Mouse (Mus musculus) kidney, embryonic 14.5 days (tissue): ENCODE measurements around the gene Nav2. TPM values are rescaled to one million over a fixed set of nuclear protein-coding genes. Genes with fewer than 3 reads are reported as not detected.
A peak's percentile ranks its signal among the peaks of the same experiment; 100 is the strongest.

ENCODE experiments used
- ATAC-seq: fragments of 200-750 bp; cut with Nextera tagmentation; 2 replicates; pipeline ENCODE4 v1.8.0; 2017; ENCODE audit warnings: moderate number of reproducible peaks, mild to moderate bottlenecking, moderate TSS enrichment, moderate library complexity; ENCODE audit not compliant: low FRiP score, low TSS enrichment
- H3K27ac ChIP-seq: fragments of 300-500 bp; sonication (generic); 2 replicates; pipeline ENCODE4 v1.5.1; 2014; ENCODE audit warnings: low read depth, mild to moderate bottlenecking, low read length, moderate library complexity, mixed read lengths
- H3K27me3 ChIP-seq: fragments of 300-500 bp; sonication (generic); 2 replicates; pipeline ENCODE4 v1.6.1; 2014; ENCODE audit warnings: mild to moderate bottlenecking, low read length; ENCODE audit not compliant: control insufficient read depth, insufficient read depth
- H3K36me3 ChIP-seq: fragments of 300-500 bp; sonication (generic); 2 replicates; pipeline ENCODE4 v1.6.1; 2014; ENCODE audit warnings: low read length, mixed read lengths; ENCODE audit not compliant: control insufficient read depth, insufficient read depth
- H3K4me1 ChIP-seq: fragments of 300-500 bp; sonication (generic); 2 replicates; pipeline ENCODE4 v1.6.1; 2014; ENCODE audit warnings: low read length, mixed read lengths; ENCODE audit not compliant: control insufficient read depth, insufficient read depth
- H3K4me2 ChIP-seq: fragments of 300-500 bp; sonication (generic); replicated peaks from 2 replicates; pipeline ENCODE4 v1.6.1; 2014; ENCODE audit warnings: low read depth, mild to moderate bottlenecking, low read length
- H3K4me3 ChIP-seq: fragments of 300-500 bp; sonication (generic); 2 replicates; pipeline ENCODE4 v1.5.1; 2014; ENCODE audit warnings: mild to moderate bottlenecking, low read length
- H3K9ac ChIP-seq: fragments of 300-500 bp; sonication (generic); 2 replicates; pipeline ENCODE4 v1.6.1; 2014; ENCODE audit warnings: low read depth, mild to moderate bottlenecking, low read length, moderate library complexity
- H3K9me3 ChIP-seq: fragments of 300-500 bp; sonication (generic); 2 replicates; pipeline ENCODE4 v1.6.1; 2016; ENCODE audit warnings: low read length; ENCODE audit not compliant: control insufficient read depth
- WGBS: fragments of 180-500 bp; shearing (Covaris S2); extraction: QIAGEN DNeasy Blood & Tissue Kit; methylation state at CpG from one replicate; pipeline ENCODE4 v1.1.7; 2014; 5-methylcytosine and 5-hydroxymethylcytosine counted together
- polyA plus RNA-seq: library from polyadenylated mRNA; unstranded; fragments of >200 nt; fragmentation: Nextera tagmentation; extraction: Ambion mirVana; gene quantifications from 2 replicates; pipeline ENCODE4 v1.2.1, GENCODE M21; 2014

Nav2 gene
- polyA plus RNA-seq, 1 experiment from 2014 or later, result 49.2 TPM

GRCm38 (mm10) chr7:49544775-49545705 lies 636.5 kb downstream of the Nav2 start:
- Histone ChIP-seq H3K4me1 (peaks cover 18% of the 10 kb centered on the region), H3K4me2 (no peak overlapping the region), H3K9ac (peak overlapping the region; percentile 28), H3K27me3 (no peaks in the 10 kb centered on the region), H3K4me3 (no peak overlapping the region), H3K9me3 (no peaks in the 10 kb centered on the region), H3K27ac (peak overlapping the region; percentile 42; the same call in 1 of the 2 replicates), H3K36me3 (peaks cover 40% of the 10 kb centered on the region)
- 41% methylated on average over 11 of the region's 11 CpGs for WGBS
- ATAC-seq, result peak; percentile 37; the same call in 1 of the 2 replicates

GRCm38 (mm10) chr7:49545706-49546097 lies 637.2 kb downstream of the Nav2 start:
- H3K36me3 ChIP-seq, result peaks cover 42% of the 10 kb centered on the region
- H3K4me1 ChIP-seq, result peaks cover 19% of the 10 kb centered on the region
- no peak overlapping the region for H3K27ac ChIP-seq
- H3K4me2 ChIP-seq, result no peak overlapping the region
- no peak overlapping the region for H3K9ac ChIP-seq
- H3K4me3 ChIP-seq, result no peak overlapping the region
- no peaks in the 10 kb centered on the region for H3K9me3 ChIP-seq
- no peaks in the 10 kb centered on the region for H3K27me3 ChIP-seq
- no peak for ATAC-seq
- WGBS, result 64% methylated on average over 15 of the region's 15 CpGs

GRCm38 (mm10) chr7:49548397-49548796 lies 639.9 kb downstream of the Nav2 start:
- Histone ChIP-seq H3K4me1 (peaks cover 33% of the 10 kb centered on the region), H3K9me3 (no peaks in the 10 kb centered on the region), H3K9ac (no peak overlapping the region), H3K4me3 (no peak overlapping the region), H3K27ac (no peak overlapping the region), H3K36me3 (peaks cover 60% of the 10 kb centered on the region), H3K4me2 (no peak overlapping the region), H3K27me3 (no peaks in the 10 kb centered on the region)
- WGBS, result 89% methylated on average over 11 of the region's 11 CpGs
- ATAC-seq, result no peak

- Histone ChIP-seq H3K36me3 (peaks cover 68% of the 10 kb centered on the region), H3K27me3 (no peaks in the 10 kb centered on the region), H3K27ac (peak overlapping the region; percentile 42; the same call in 1 of the 2 replicates), H3K9me3 (no peaks in the 10 kb centered on the region), H3K4me3 (no peak overlapping the region), H3K4me2 (no peak overlapping the region), H3K4me1 (peaks cover 24% of the 10 kb centered on the region), H3K9ac (no peak overlapping the region)
- WGBS, result 20% methylated on average over 11 of the region's 11 CpGs
- ATAC-seq, result peak; percentile 72
Observed at GRCm38 (mm10) chr7:49553236-49553981, 644.9 kb downstream of the Nav2 start.

- Histone ChIP-seq H3K9ac (no peak overlapping the region), H3K9me3 (no peaks in the 10 kb centered on the region), H3K27me3 (no peaks in the 10 kb centered on the region), H3K4me1 (peaks cover 23% of the 10 kb centered on the region), H3K36me3 (peaks cover 59% of the 10 kb centered on the region), H3K4me2 (no peak overlapping the region), H3K27ac (0 out of 2 replicates have a peak overlapping the region, but pooled peaks have one; percentile 56), H3K4me3 (no peak overlapping the region)
- 77% methylated on average over 12 of the region's 12 CpGs for WGBS
- no peak for ATAC-seq
Observed at GRCm38 (mm10) chr7:49558240-49558640, 649.7 kb downstream of the Nav2 start.

- H3K4me1 ChIP-seq, result peaks cover 17% of the 10 kb centered on the region; the same call in 1 of the 2 replicates
- H3K4me2 ChIP-seq, result no peak overlapping the region
- no peak overlapping the region for H3K4me3 ChIP-seq
- H3K27ac ChIP-seq, result peak overlapping the region; percentile 56; the same call in 1 of the 2 replicates
- peak; percentile 13; the same call in 1 of the 2 replicates for ATAC-seq
- 75% methylated on average over 5 of the region's 5 CpGs for WGBS
- H3K27me3 ChIP-seq, result no peaks in the 10 kb centered on the region
- peaks cover 57% of the 10 kb centered on the region for H3K36me3 ChIP-seq
- H3K9ac ChIP-seq, result no peak overlapping the region
- no peaks in the 10 kb centered on the region for H3K9me3 ChIP-seq
Observed at GRCm38 (mm10) chr7:49558895-49559294, 650.4 kb downstream of the Nav2 start.

- 39% methylated on average over 4 of the region's 4 CpGs for WGBS
- Histone ChIP-seq H3K4me1 (peaks cover 17% of the 10 kb centered on the region; the same call in 1 of the 2 replicates), H3K27me3 (no peaks in the 10 kb centered on the region), H3K9me3 (no peaks in the 10 kb centered on the region), H3K4me3 (no peak overlapping the region), H3K36me3 (peaks cover 60% of the 10 kb centered on the region), H3K9ac (no peak overlapping the region), H3K27ac (peak overlapping the region; percentile 56; the same call in 1 of the 2 replicates), H3K4me2 (no peak overlapping the region)
- 0 out of 2 replicates have a peak, but pooled peaks have one; percentile 32 for ATAC-seq
Observed at GRCm38 (mm10) chr7:49560012-49560411, 651.5 kb downstream of the Nav2 start.

- Histone ChIP-seq H3K27me3 (no peaks in the 10 kb centered on the region), H3K9ac (no peak overlapping the region), H3K9me3 (no peaks in the 10 kb centered on the region), H3K4me3 (no peak overlapping the region), H3K4me2 (no peak overlapping the region), H3K27ac (no peak overlapping the region), H3K36me3 (peaks cover 65% of the 10 kb centered on the region), H3K4me1 (peaks cover 29% of the 10 kb centered on the region)
- WGBS, result 88% methylated on average over 4 of the region's 4 CpGs
- no peak for ATAC-seq
Observed at GRCm38 (mm10) chr7:49562404-49562803, 653.9 kb downstream of the Nav2 start.
